Mouse (Mus musculus) bone marrow, adult 2 months (tissue): ENCODE measurements around the gene Mgat4a.

Source experiments
- CTCF ChIP-seq: fragments of 200-500 bp; IDR thresholded peaks from 2 replicates; pipeline ENCODE4 v1.5.1; 2011; ENCODE audit warnings: low read length, control low read depth; ENCODE audit not compliant: control insufficient read depth, insufficient read depth
- POLR2A ChIP-seq: fragments of 200-500 bp; IDR thresholded peaks from 2 replicates; pipeline ENCODE4 v1.6.1; 2011; ENCODE audit warnings: low read depth, mild to moderate bottlenecking, control low read depth, low read length, borderline replicate concordance; ENCODE audit not compliant: control insufficient read depth

DNA sequence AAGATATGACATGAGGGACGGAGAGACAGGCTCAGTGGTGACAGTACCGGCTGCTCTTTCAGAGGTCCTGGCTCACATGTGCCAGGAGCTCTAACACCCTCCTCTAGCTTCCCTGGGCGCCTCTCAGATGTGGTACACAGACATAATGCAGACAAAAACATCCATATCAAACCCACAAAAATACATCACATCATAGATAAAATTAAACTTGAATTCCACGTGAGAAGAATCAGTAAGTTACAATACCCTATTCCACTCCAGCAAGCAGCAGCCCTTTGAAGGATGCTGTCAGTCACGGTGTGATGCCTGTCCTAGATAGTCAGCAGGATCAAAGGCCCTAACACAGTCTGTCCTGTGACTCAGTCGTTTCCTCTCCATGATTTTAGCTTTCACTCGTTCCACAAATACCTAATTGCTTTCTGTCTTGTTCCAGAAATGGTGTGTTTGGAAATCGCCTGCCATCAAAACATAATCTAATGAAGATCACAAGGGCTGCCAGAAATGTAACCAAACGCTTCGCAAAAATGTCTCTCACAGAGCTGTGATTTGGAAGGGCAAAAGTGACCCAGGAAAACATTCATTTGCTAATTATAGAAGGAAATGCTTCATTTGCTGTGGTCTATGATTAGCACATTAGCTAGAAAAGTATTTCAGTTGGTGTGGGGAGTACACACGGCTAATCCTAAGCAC lies 44.1 kb downstream of the Mgat4a start:
- no peak for TF ChIP-seq CTCF
- TF ChIP-seq POLR2A = no peak
